Mouse (Mus musculus) lung, embryonic 14.5 days (tissue): ENCODE results near the gene Doc2b. TPM values are rescaled to one million over a fixed set of nuclear protein-coding genes. Genes with fewer than 3 reads are reported as not detected.

Source experiments
- ATAC-seq: fragments of 200-750 bp; cut with Nextera tagmentation; 2 replicates; pipeline ENCODE4 v1.8.0; 2017; ENCODE audit warnings: mild to moderate bottlenecking, moderate TSS enrichment, moderate library complexity; ENCODE audit not compliant: insufficient read depth
- DNase-seq: peaks from one replicate; pipeline ENCODE4 v3.0.0-alpha.2; 2015
- H3K27ac ChIP-seq: fragments of 300-500 bp; sonication (generic); 2 replicates; pipeline ENCODE4 v1.5.1; 2014; ENCODE audit warnings: low read depth, mild to moderate bottlenecking, moderate library complexity
- H3K27me3 ChIP-seq: fragments of 300-500 bp; sonication (generic); 2 replicates; pipeline ENCODE4 v1.6.1; 2014; ENCODE audit warnings: low read length, control low read depth; ENCODE audit not compliant: insufficient read depth
- H3K36me3 ChIP-seq: fragments of 300-500 bp; sonication (generic); 2 replicates; pipeline ENCODE4 v1.6.1; 2014; ENCODE audit warnings: control low read depth; ENCODE audit not compliant: insufficient read depth
- H3K4me1 ChIP-seq: fragments of 300-500 bp; sonication (generic); 2 replicates; pipeline ENCODE4 v1.6.1; 2014; ENCODE audit warnings: antibody characterized with exemption, control low read depth; ENCODE audit not compliant: insufficient read depth
- H3K4me2 ChIP-seq: fragments of 300-500 bp; sonication (generic); 2 replicates; pipeline ENCODE4 v1.6.1; 2014; ENCODE audit warnings: mild to moderate bottlenecking
- H3K4me3 ChIP-seq: fragments of 300-500 bp; sonication (generic); 2 replicates; pipeline ENCODE4 v1.5.1; 2014; ENCODE audit warnings: low read depth, low read length
- H3K9ac ChIP-seq: fragments of 300-500 bp; sonication (generic); 2 replicates; pipeline ENCODE4 v1.6.1; 2014
- H3K9me3 ChIP-seq: fragments of 300-500 bp; sonication (generic); 2 replicates; pipeline ENCODE4 v1.6.1; 2016; ENCODE audit warnings: low read depth, low read length, control low read depth
- CTCF ChIP-seq: IDR thresholded peaks from 2 replicates; pipeline ENCODE4 v1.5.1; 2016; ENCODE audit warnings: antibody characterized with exemption, low read depth
- WGBS: fragments of 180-500 bp; shearing (Covaris S2); extraction: QIAGEN DNeasy Blood & Tissue Kit; methylation state at CpG from one replicate; pipeline ENCODE4 v1.1.7; 2014; 5-methylcytosine and 5-hydroxymethylcytosine counted together
- polyA plus RNA-seq: library from polyadenylated mRNA; unstranded; fragments of >200 nt; fragmentation: Nextera tagmentation; extraction: Ambion mirVana; gene quantifications from 2 replicates; pipeline ENCODE4 v1.2.1, GENCODE M21; 2014

Gene Doc2b
- polyA plus RNA-seq, 1 experiment from 2014 or later = 1.1 TPM

- H3K9ac ChIP-seq = no peak overlapping the region
- no peak overlapping the region for H3K4me3 ChIP-seq
- H3K27me3 ChIP-seq = no peaks in the 10 kb centered on the region
- no peaks in the 10 kb centered on the region for H3K36me3 ChIP-seq
- no peak overlapping the region for H3K4me2 ChIP-seq
- H3K9me3 ChIP-seq = no peaks in the 10 kb centered on the region
- no peak for ATAC-seq
- no peaks in the 10 kb centered on the region for H3K4me1 ChIP-seq
- 65% methylated on average over 6 of the region's 6 CpGs for WGBS
- TF ChIP-seq CTCF = no peak
- H3K27ac ChIP-seq = no peak overlapping the region
- no peak for DNase-seq
Observed at GRCm38 (mm10) chr11:75833081-75833480, 37.2 kb upstream of the Doc2b start.

- 92% methylated on average over 3 of the region's 3 CpGs for WGBS
- H3K4me1 ChIP-seq = no peaks in the 10 kb centered on the region
- DNase-seq (no peak), ATAC-seq (no peak)
- H3K4me2 ChIP-seq = no peak overlapping the region
- no peaks in the 10 kb centered on the region for H3K36me3 ChIP-seq
- no peak for TF ChIP-seq CTCF
- no peaks in the 10 kb centered on the region for H3K27me3 ChIP-seq
- no peaks in the 10 kb centered on the region for H3K9me3 ChIP-seq
- no peak overlapping the region for H3K4me3 ChIP-seq
- H3K27ac ChIP-seq = no peak overlapping the region
- H3K9ac ChIP-seq = no peak overlapping the region
Observed at GRCm38 (mm10) chr11:75830386-75830785, 34.5 kb upstream of the Doc2b start.

- DNase-seq (no peak), ATAC-seq (no peak)
- Histone ChIP-seq H3K9me3 (no peaks in the 10 kb centered on the region), H3K27ac (no peak overlapping the region), H3K4me2 (no peak overlapping the region), H3K9ac (no peak overlapping the region), H3K27me3 (no peaks in the 10 kb centered on the region), H3K36me3 (no peaks in the 10 kb centered on the region), H3K4me3 (no peak overlapping the region), H3K4me1 (no peaks in the 10 kb centered on the region)
- no peak for TF ChIP-seq CTCF
- 72% methylated on average over 8 of the region's 8 CpGs for WGBS
Observed at GRCm38 (mm10) chr11:75827414-75827813, 31.6 kb upstream of the Doc2b start.

- 44% methylated on average over 7 of the region's 7 CpGs for WGBS
- no peak overlapping the region for H3K4me2 ChIP-seq
- no peak overlapping the region for H3K4me3 ChIP-seq
- no peak overlapping the region for H3K27ac ChIP-seq
- TF ChIP-seq CTCF = no peak
- H3K9me3 ChIP-seq = no peaks in the 10 kb centered on the region
- H3K27me3 ChIP-seq = no peaks in the 10 kb centered on the region
- H3K36me3 ChIP-seq = no peaks in the 10 kb centered on the region
- DNase-seq (no peak), ATAC-seq (no peak)
- no peak overlapping the region for H3K9ac ChIP-seq
- no peaks in the 10 kb centered on the region for H3K4me1 ChIP-seq
Observed at GRCm38 (mm10) chr11:75823506-75823905, 27.7 kb upstream of the Doc2b start.

- no peak; the same call in 1 of the 2 replicates for ATAC-seq
- peak overlapping the region; percentile 95; the same call in 1 of the 2 replicates for H3K27ac ChIP-seq
Observed at GRCm38 (mm10) chr11:75813085-75813484, 17.2 kb upstream of the Doc2b start.

GRCm38 (mm10) chr11:75811900-75812299 lies 16.1 kb upstream of the Doc2b start:
- Histone ChIP-seq H3K9me3 (no peaks in the 10 kb centered on the region), H3K9ac (peak overlapping the region; percentile 4; the same call in 1 of the 2 replicates), H3K4me1 (peaks cover 16% of the 10 kb centered on the region), H3K27me3 (no peaks in the 10 kb centered on the region), H3K4me2 (0 out of 2 replicates have a peak overlapping the region, but pooled peaks have one; percentile 18), H3K27ac (peak overlapping the region; percentile 95), H3K36me3 (no peaks in the 10 kb centered on the region), H3K4me3 (no peak overlapping the region)
- TF ChIP-seq CTCF = no peak
- peak; percentile 98 for DNase-seq
- ATAC-seq = peak; percentile 91
- 7% methylated on average over 3 of the region's 3 CpGs for WGBS

More at GRCm38 (mm10) chr11:75813085-75813484, 17.2 kb upstream of the Doc2b start:
- H3K36me3 ChIP-seq = no peaks in the 10 kb centered on the region
- no peak overlapping the region for H3K4me3 ChIP-seq
- no peaks in the 10 kb centered on the region for H3K27me3 ChIP-seq
- DNase-seq = peak; percentile 14
- 40% methylated on average over 10 of the region's 10 CpGs for WGBS
- H3K4me1 ChIP-seq = peaks cover 16% of the 10 kb centered on the region
- H3K9ac ChIP-seq = no peak overlapping the region
- H3K4me2 ChIP-seq = no peak overlapping the region
- 0 out of 2 replicates have a peak, but pooled peaks have one; percentile 9 for TF ChIP-seq CTCF
- no peaks in the 10 kb centered on the region for H3K9me3 ChIP-seq

- H3K9ac ChIP-seq = no peak overlapping the region
- no peaks in the 10 kb centered on the region for H3K9me3 ChIP-seq
- DNase-seq (no peak), ATAC-seq (no peak)
- H3K27me3 ChIP-seq = no peaks in the 10 kb centered on the region
- H3K27ac ChIP-seq = no peak overlapping the region
- no peak for TF ChIP-seq CTCF
- H3K4me3 ChIP-seq = no peak overlapping the region
- H3K4me1 ChIP-seq = peaks cover 16% of the 10 kb centered on the region
- no peak overlapping the region for H3K4me2 ChIP-seq
- 86% methylated on average over 3 of the region's 3 CpGs for WGBS
- H3K36me3 ChIP-seq = no peaks in the 10 kb centered on the region
Observed at GRCm38 (mm10) chr11:75810526-75810925, 14.7 kb upstream of the Doc2b start.
